Mouse (Mus musculus): ENCODE data around the gene Gm21964. TPM values are rescaled to one million over a fixed set of nuclear protein-coding genes. Genes with fewer than 3 reads are reported as not detected.

The Gm21964 gene
- total RNA-seq, 2 experiments from 2014 or later: not detected

DNA sequence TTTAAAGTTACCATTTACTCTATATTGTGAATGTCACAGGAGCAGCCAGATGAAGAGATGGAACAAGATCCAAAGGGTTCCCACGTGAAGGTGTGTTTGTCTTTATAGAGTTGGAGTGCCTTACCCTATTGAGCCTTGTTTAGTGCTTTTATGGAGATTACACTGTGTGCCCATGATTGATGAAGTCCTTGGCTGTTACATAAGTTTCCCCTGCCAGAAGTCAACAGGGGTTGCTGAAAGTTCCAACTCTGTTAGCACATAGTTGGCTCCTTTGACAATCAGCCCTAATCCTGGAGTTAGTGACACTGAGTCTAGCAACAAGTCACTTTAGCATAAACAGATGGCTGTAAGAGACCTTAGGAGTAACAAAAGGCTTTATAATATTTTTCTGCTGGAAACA, 9.1 kb upstream of the Gm21964 start:
- Histone ChIP-seq H3K4me3 (no peak overlapping the region), H3K27ac (no peak overlapping the region)
- intact Hi-C loops (cut with DNase I): no loop called here
- DNase-seq (ENCODE audit: extremely low spot score in 1 of 2, low spot score in 2 of 2): no peak
- no peak for TF ChIP-seq CTCF (IDR thresholded peaks at IDR 0.05)

DNA sequence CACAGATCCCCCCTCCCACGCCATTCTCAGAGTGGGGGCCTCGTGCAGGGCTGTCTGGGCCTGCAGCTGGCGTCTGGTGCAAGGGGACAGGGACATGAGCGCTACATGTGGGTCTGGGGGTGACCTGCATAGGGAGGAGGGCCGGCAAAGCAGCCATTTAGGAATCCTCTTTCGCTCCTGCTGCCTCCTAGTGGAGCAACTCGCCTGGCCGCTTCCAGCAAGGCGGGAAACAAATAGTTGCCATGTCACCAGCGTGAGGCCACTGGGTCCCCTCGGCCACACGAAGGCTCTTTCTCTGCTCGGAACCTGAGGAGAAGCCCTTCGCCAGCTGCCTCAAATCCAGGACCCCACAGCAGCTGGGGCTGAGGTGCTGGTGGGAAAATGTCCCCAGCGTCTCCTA, 669 bp downstream of the Gm21964 start:
- no peak for DNase-seq (ENCODE audit: extremely low spot score in 1 of 2, low spot score in 2 of 2)
- no peak for TF ChIP-seq CTCF (IDR thresholded peaks at IDR 0.05)
- H3K27ac ChIP-seq: no peak overlapping the region
- H3K4me3 ChIP-seq: no peak overlapping the region
- intact Hi-C loops (cut with DNase I): no loop called here

- TF ChIP-seq CTCF (IDR thresholded peaks at IDR 0.05): no peak
- Histone ChIP-seq H3K4me3 (no peak within 1 kb of the TSS), H3K27ac (no peak within 1 kb of the TSS)
- intact Hi-C loops (cut with DNase I): no loop called here
- DNase-seq (ENCODE audit: extremely low spot score in 1 of 2, low spot score in 2 of 2): no peak
Measured at GRCm38 (mm10) chr8:110102653-110103052, 1.6 kb downstream of the Gm21964 start, which contains the start of gene Gm17720. TSS of gene Gm17720 (minus strand) at chr8:110102753.

GRCm38 (mm10) chr8:110119715-110120114, 18.7 kb downstream of the Gm21964 start:
- DNase-seq (ENCODE audit: extremely low spot score in 1 of 2, low spot score in 2 of 2): peak; percentile 22 to 46
- no peak overlapping the region for H3K27ac ChIP-seq
- TF ChIP-seq CTCF (IDR thresholded peaks at IDR 0.05): peak; percentile 55

DNA sequence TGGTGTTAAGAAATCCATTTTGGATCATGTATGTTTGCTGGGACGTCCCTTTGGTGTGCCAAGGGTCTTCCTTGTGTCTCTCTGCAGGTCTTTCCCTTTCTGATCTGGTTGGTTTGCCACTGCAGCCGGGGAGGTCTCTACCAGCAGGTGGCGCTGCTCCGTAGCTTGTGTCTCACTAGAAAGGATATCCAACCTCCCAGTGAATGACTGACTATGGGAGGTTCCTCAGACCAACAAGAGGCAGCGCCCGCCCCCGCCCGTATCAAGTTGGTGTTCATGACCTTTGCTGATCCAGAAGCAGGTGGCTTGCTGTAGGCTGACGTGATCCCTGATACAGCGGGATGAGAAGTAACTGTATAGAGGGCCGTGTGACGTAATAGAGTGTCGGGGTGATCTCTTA, 29.5 kb downstream of the Gm21964 start:
- H3K27ac ChIP-seq: no peak overlapping the region
- peak; percentile 76 to 83 for DNase-seq (ENCODE audit: extremely low spot score in 1 of 2, low spot score in 2 of 2)
- H3K4me3 ChIP-seq: no peak overlapping the region
- peak; percentile 89 for TF ChIP-seq CTCF (IDR thresholded peaks at IDR 0.05)
- intact Hi-C loops (cut with DNase I): loop anchor here (2.0 to 5.0 kb wide), 2 partner anchors 348 to 472 kb away; no protein-coding TSS in a partner anchor

More at GRCm38 (mm10) chr8:110119715-110120114, 18.7 kb downstream of the Gm21964 start:
- no peak overlapping the region for H3K4me3 ChIP-seq
- intact Hi-C loops (cut with DNase I): no loop called here

GRCm38 (mm10) chr8:110134236-110134635, 33.2 kb downstream of the Gm21964 start:
- intact Hi-C loops (cut with DNase I): loop anchor here (5.0 kb wide), 1 partner anchor 468 kb away; no protein-coding TSS in a partner anchor
- no peak for TF ChIP-seq CTCF (IDR thresholded peaks at IDR 0.05)
- no peak for DNase-seq (ENCODE audit: extremely low spot score in 1 of 2, low spot score in 2 of 2)
- Histone ChIP-seq H3K27ac (no peak overlapping the region), H3K4me3 (no peak overlapping the region)

GRCm38 (mm10) chr8:110135515-110135914, 34.5 kb downstream of the Gm21964 start:
- H3K27ac ChIP-seq: no peak overlapping the region
- TF ChIP-seq CTCF (IDR thresholded peaks at IDR 0.05): no peak
- intact Hi-C loops (cut with DNase I): no loop called here
- no peak overlapping the region for H3K4me3 ChIP-seq
- no peak for DNase-seq (ENCODE audit: extremely low spot score in 1 of 2, low spot score in 2 of 2)

GRCm38 (mm10) chr8:110140156-110140555, 39.1 kb downstream of the Gm21964 start:
- DNase-seq (ENCODE audit: extremely low spot score in 1 of 2, low spot score in 2 of 2): no peak
- TF ChIP-seq CTCF (IDR thresholded peaks at IDR 0.05): no peak
- intact Hi-C loops (cut with DNase I): no loop called here
- no peak overlapping the region for H3K27ac ChIP-seq
- H3K4me3 ChIP-seq: no peak overlapping the region

DNA sequence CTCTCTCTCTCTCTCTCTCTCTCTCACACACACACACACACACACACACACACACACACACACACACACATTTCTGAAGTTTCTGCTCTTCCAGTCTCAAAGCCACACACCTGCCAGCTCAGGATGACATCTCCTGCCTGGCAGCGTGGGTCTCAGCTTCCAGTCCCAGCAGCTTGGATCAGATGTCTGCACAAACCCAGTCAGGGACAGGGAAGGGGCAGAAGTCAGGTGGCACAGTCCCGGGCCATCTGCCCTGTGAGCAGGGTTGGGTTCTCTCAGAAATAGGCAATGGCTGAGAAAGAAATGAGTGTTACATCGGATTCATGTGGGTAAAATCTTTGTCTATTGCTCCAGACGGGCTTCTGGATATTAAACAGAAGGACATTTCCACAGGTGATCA, 39.8 kb downstream of the Gm21964 start:
- no peak overlapping the region for H3K27ac ChIP-seq
- TF ChIP-seq CTCF (IDR thresholded peaks at IDR 0.05): no peak
- no peak for DNase-seq (ENCODE audit: extremely low spot score in 1 of 2, low spot score in 2 of 2)
- intact Hi-C loops (cut with DNase I): no loop called here
- no peak overlapping the region for H3K4me3 ChIP-seq

DNA sequence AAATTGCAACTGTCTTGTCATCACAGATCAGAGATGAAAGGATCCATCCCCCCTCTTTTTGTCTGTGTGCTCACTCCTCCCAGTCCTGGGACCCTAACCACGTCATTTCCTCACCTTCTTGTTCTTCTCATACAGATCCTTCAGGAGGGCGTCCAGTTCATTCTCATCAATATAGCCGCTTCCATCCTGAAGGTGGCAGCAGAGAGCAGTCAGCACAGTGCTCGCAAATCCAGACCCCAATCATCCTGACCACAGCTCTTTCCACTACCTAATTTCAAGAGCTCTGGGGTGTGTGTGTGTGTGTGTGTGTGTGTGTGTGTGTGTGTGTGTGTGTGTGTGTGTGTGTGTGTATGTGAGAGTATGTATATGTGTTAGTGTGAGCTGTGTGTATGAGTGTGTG, 44.5 kb downstream of the Gm21964 start:
- TF ChIP-seq CTCF (IDR thresholded peaks at IDR 0.05): peak; percentile 67
- intact Hi-C loops (cut with DNase I): loop anchor here (5.0 kb wide), 1 partner anchor 332 kb away; no protein-coding TSS in a partner anchor
- Histone ChIP-seq H3K27ac (no peak overlapping the region), H3K4me3 (no peak overlapping the region)
- peak; percentile 46 to 67 for DNase-seq (ENCODE audit: extremely low spot score in 1 of 2, low spot score in 2 of 2)

DNA sequence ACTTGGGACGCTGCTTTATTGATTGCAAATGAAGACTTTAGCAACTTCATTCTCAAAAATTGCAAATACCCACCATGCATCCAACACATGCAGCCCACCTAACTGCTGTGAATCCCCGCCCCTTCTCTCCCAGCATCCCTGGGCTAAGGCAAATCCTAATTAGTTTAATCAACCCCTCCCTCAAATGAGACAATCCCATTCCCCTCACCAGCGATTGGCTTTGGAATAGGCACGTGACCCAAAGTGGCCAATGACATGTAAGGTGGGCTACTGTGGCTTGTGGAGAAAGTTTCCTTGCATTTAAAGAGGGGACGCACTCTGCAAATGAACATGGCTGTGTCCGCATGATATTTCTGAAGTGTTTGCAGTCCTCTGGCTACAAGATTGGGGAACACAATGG, 51.9 kb downstream of the Gm21964 start:
- TF ChIP-seq CTCF (IDR thresholded peaks at IDR 0.05): no peak
- intact Hi-C loops (cut with DNase I): no loop called here

More for the DNA sequence above, 51.9 kb downstream of the Gm21964 start:
- H3K27ac ChIP-seq: no peak overlapping the region
- no peak overlapping the region for H3K4me3 ChIP-seq
- no peak for DNase-seq (ENCODE audit: extremely low spot score in 1 of 2, low spot score in 2 of 2)

Other genes with a start within 250 kb of the Gm21964 start
- gene Phlpp2, start 232.7 kb upstream of the Gm21964 start, total RNA-seq (2021): 10 to 100 TPM; 35.6 to 36.4 TPM
- under 1 TPM; 0.23 to 0.81 TPM for gene Marveld3, start 139.0 kb upstream of the Gm21964 start, total RNA-seq (2021)
- not detected for gene Tat, start 110.8 kb upstream of the Gm21964 start, total RNA-seq (2021)
- gene Chst4, start 61.5 kb upstream of the Gm21964 start, total RNA-seq (2021): under 1 TPM in 1 of 2 experiments, not detected in 1; 0.40 TPM
- gene Zfp612, start 21.5 kb upstream of the Gm21964 start, total RNA-seq (2021): 10 to 100 TPM; 39.0 to 39.4 TPM
- not detected for gene Gm17720, start 1.5 kb downstream of the Gm21964 start, total RNA-seq (2021)
- gene Calb2, start 67.0 kb downstream of the Gm21964 start, total RNA-seq (2021): 10 to 100 TPM; 20.4 to 26.8 TPM
- 1 to 10 TPM; 5.9 to 6.2 TPM for gene Cmtr2, start 114.5 kb downstream of the Gm21964 start, total RNA-seq (2021)
- gene Hydin, start 165.8 kb downstream of the Gm21964 start, total RNA-seq (2021): under 1 TPM; 0.50 to 0.63 TPM

All from left cerebral cortex, adult 2 months (tissue).